Mouse (Mus musculus): ENCODE measurements around the gene Ifna2.

DNA sequence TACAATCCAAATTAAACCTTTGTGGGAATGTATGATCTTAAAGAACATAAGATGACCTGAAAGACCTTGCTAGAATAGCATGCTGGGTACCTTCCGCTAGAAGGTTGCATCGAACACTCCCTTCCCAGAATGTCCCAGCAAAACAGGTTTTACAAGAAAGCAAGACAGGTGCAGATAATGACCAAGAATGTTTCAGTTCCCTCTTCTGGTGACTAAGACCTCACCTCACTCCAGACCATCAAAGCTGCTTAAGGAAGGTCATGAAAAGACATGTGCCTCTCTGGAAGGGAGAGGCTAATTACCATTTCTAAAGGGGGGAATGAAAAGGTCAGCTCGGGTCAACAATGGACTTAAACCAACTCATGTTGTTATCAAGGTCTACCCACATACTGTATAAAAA lies 30.1 kb downstream of the Ifna2 start:
- TF ChIP-seq CTCF (IDR thresholded peaks at IDR 0.05; ENCODE audit: extremely low read depth, insufficient read length, insufficient replicate concordance, low read depth, low read length) (no peak), POLR2A (IDR thresholded peaks at IDR 0.05; ENCODE audit: low read depth, low read length) (no peak)

Data from small intestine, adult 2 months (tissue).